Mouse (Mus musculus): ENCODE measurements around the gene Usp20. TPM values are rescaled to one million over a fixed set of nuclear protein-coding genes. Genes with fewer than 3 reads are reported as not detected.

Usp20 gene
- polyA plus RNA-seq, 1 experiment: 9.8 TPM

DNA sequence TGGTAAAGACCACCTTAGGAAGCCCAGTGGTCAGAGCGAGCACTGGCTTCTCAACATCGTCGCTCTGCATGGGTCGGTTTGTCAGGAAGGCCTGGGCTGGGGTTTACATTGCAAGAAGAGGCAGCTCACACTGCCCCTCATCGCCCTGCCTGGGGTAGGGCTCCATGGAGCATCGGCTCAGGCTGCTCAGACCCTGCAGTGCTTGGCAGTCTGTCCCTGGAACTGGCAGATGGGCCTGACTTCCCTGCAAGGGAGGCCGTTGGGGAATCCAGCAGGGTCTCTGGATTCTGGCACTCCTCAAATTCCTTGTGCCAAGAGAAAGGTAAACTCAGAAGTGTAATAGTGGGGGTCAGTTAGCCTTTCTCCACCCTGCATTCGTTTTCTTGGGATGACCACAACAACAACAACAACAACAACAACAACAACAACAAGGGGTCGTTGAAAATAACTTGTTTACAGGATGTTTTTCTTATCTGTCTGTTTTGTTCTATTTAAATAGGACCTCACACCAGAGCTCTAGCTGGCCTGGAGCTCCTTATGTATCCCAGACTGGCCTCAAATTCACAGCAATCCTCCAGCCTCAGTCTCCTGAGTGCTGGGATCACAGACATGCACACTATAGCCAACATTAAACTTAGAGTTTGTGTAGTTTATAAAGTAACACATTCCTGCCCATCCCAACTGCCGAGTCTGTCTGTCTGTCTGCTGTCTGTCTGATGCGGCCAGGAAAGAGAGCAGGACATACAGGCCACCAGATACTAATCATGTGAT is 84.1 kb downstream of the Usp20 start:
- WGBS: 88% methylated on average over 11 of the region's 11 CpGs
- Histone ChIP-seq H3K36me3 (ENCODE audit: control insufficient read depth, insufficient read depth, low read length) (peaks cover 4% of the 10 kb centered on the region; the same call in 1 of the 2 replicates), H3K27ac (ENCODE audit: insufficient read depth, low read length) (no peak overlapping the region), H3K4me1 (ENCODE audit: control insufficient read depth, insufficient read depth, insufficient read length) (peaks cover 22% of the 10 kb centered on the region; the same call in 1 of the 2 replicates), H3K4me3 (ENCODE audit: extremely low read depth, insufficient read depth, insufficient read length) (no peak overlapping the region), H3K27me3 (ENCODE audit: control insufficient read depth, insufficient read depth, low read length) (no peaks in the 10 kb centered on the region)
- TF ChIP-seq POLR2A (IDR thresholded peaks at IDR 0.05; ENCODE audit: low read depth, low read length) (no peak), CTCF (IDR thresholded peaks at IDR 0.05; ENCODE audit: extremely low read depth, insufficient read depth, insufficient read length, insufficient replicate concordance) (no peak)
- no peak for DNase-seq (ENCODE audit: low read depth in 1 of 2, low spot score in 2 of 2)

DNA sequence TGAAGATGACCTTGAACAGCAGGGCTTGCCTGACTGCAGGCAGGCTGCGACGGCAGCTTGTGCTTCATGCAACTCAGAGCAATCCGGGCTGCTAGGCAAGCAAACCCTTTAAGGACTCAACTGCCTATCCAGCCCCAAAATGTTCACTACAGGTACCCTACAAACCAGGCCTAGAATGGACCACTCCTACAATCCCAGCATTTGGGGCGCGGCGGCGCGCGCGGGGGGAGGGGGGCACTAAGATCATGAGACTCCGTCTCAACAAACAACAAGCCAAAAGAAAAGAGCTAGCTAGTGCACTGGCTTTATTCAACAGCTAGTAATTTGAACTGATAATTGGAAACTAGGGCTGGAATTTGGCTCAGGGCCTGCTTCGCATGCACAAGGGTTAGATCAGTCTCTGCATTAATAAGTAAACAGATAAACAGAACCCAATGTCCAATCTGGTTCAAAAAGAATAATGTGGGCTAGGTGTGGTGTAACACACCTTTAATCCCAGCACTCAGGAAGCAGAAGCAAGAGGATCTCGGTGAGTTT is 85.0 kb downstream of the Usp20 start:
- no peak for TF ChIP-seq CTCF (IDR thresholded peaks at IDR 0.05; ENCODE audit: extremely low read depth, insufficient read depth, insufficient read length, insufficient replicate concordance)
- TF ChIP-seq POLR2A (IDR thresholded peaks at IDR 0.05; ENCODE audit: low read depth, low read length): no peak
- H3K27me3 ChIP-seq (ENCODE audit: control insufficient read depth, insufficient read depth, low read length): no peaks in the 10 kb centered on the region
- no peak for DNase-seq (ENCODE audit: low read depth in 1 of 2, low spot score in 2 of 2)
- H3K36me3 ChIP-seq (ENCODE audit: control insufficient read depth, insufficient read depth, low read length): peaks cover 5% of the 10 kb centered on the region; the same call in 1 of the 2 replicates
- WGBS: 94% methylated on average over 13 of the region's 13 CpGs
- H3K4me3 ChIP-seq (ENCODE audit: extremely low read depth, insufficient read depth, insufficient read length): no peak overlapping the region
- peaks cover 16% of the 10 kb centered on the region; the same call in 1 of the 2 replicates for H3K4me1 ChIP-seq (ENCODE audit: control insufficient read depth, insufficient read depth, insufficient read length)
- peak overlapping the region; percentile 13; the same call in 1 of the 2 replicates for H3K27ac ChIP-seq (ENCODE audit: insufficient read depth, low read length)

DNA sequence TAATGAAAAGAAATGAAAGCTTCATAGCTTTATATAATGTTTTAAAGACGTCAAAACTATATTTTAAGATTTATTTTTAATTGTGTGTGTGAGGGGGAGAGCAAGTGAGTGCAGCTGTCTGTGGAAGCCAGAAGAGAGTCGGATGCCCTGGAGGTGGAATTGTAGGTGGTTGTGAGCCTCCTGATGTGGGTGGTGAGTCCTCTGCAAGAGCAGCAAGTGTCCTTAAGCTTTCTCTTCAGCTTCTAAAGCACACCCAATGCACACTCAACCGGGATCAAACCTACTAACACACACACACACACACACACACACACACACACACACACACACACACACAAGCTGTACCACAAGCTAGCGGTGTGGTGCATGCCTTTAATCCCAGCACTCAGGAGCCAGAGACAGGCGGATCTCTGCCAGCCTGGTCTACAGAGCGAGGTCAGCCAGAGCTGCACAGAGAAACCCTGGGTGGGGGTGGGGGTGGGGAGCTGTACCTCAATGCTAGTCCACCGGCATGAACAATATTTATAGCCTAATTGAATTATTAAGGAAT is 85.7 kb downstream of the Usp20 start:
- no peak overlapping the region for H3K4me3 ChIP-seq (ENCODE audit: extremely low read depth, insufficient read depth, insufficient read length)
- no peak for TF ChIP-seq CTCF (IDR thresholded peaks at IDR 0.05; ENCODE audit: extremely low read depth, insufficient read depth, insufficient read length, insufficient replicate concordance)
- no peak for TF ChIP-seq POLR2A (IDR thresholded peaks at IDR 0.05; ENCODE audit: low read depth, low read length)
- H3K27me3 ChIP-seq (ENCODE audit: control insufficient read depth, insufficient read depth, low read length): no peaks in the 10 kb centered on the region
- H3K4me1 ChIP-seq (ENCODE audit: control insufficient read depth, insufficient read depth, insufficient read length): peaks cover 14% of the 10 kb centered on the region; the same call in 1 of the 2 replicates
- no peak for DNase-seq (ENCODE audit: low read depth in 1 of 2, low spot score in 2 of 2)
- WGBS: 82% methylated on average over 7 of the region's 7 CpGs
- peaks cover 5% of the 10 kb centered on the region; the same call in 1 of the 2 replicates for H3K36me3 ChIP-seq (ENCODE audit: control insufficient read depth, insufficient read depth, low read length)
- no peak overlapping the region for H3K27ac ChIP-seq (ENCODE audit: insufficient read depth, low read length)

DNA sequence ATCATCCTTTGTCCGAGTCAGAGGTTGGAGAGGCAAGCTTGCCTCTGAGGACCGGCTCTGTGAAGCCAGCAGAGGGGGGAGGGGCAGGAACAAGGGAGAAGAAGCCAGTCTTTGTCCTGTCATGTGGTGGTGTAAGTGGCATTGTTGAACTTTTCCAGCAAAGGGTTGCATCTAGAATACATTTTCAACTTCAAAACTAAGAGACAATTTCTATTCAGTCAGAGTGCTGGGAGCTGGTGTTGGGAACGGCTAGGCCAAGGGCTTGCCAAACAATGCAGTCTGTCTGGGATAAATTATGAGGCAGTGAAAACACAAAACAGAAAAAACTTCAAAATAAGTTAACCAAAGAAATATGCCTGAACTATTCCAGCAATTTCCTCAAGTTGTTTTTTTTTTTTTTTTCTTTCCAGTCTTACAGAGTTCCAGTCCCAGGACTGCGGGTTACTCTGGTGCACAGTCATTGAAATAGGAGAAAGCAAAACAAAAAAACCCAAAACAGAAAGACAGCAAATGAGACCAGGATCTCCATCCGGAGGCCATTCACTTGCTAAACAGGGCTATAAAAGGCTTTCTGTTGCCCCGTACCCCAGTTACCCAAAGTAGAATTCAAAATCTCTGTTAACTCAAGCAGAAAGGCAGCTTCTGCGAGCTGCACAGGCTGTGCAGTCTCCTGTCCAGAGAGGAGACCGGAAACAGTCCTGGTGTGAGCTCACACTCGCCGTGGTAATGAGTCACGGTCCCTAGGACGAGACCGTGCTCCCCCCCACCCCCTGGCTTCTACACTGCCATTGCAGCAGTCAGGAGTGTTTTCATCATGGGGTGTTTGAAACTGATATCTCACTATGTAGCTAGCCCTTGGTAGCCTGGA is 86.4 kb downstream of the Usp20 start:
- Histone ChIP-seq H3K4me3 (ENCODE audit: extremely low read depth, insufficient read depth, insufficient read length) (no peak overlapping the region), H3K27ac (ENCODE audit: insufficient read depth, low read length) (peak overlapping the region; percentile 36), H3K27me3 (ENCODE audit: control insufficient read depth, insufficient read depth, low read length) (no peaks in the 10 kb centered on the region), H3K36me3 (ENCODE audit: control insufficient read depth, insufficient read depth, low read length) (peaks cover 8% of the 10 kb centered on the region; the same call in 1 of the 2 replicates), H3K4me1 (ENCODE audit: control insufficient read depth, insufficient read depth, insufficient read length) (peaks cover 14% of the 10 kb centered on the region; the same call in 1 of the 2 replicates)
- WGBS: 72% methylated on average over 13 of the region's 13 CpGs
- no peak for TF ChIP-seq POLR2A (IDR thresholded peaks at IDR 0.05; ENCODE audit: low read depth, low read length)
- no peak for TF ChIP-seq CTCF (IDR thresholded peaks at IDR 0.05; ENCODE audit: extremely low read depth, insufficient read depth, insufficient read length, insufficient replicate concordance)
- no peak for DNase-seq (ENCODE audit: low read depth in 1 of 2, low spot score in 2 of 2)

DNA sequence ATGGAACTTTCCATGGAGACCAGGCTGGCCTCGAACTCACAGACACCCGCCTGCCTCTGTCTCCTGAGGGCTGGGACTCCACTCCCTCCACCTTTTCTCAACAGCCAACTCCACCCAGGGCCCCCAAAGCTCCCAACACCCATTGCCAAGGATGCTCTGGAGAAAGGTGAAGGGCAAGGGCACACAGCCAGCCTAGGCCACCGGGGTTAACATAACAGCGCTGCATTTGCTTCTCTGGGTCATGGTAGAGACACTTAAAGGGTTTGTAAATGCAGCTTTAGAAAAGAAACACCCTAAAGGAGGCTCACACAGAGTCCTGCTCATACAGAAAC is 87.0 kb downstream of the Usp20 start:
- 89% methylated on average over 4 of the region's 4 CpGs for WGBS
- H3K36me3 ChIP-seq (ENCODE audit: control insufficient read depth, insufficient read depth, low read length): peaks cover 8% of the 10 kb centered on the region; the same call in 1 of the 2 replicates

DNA sequence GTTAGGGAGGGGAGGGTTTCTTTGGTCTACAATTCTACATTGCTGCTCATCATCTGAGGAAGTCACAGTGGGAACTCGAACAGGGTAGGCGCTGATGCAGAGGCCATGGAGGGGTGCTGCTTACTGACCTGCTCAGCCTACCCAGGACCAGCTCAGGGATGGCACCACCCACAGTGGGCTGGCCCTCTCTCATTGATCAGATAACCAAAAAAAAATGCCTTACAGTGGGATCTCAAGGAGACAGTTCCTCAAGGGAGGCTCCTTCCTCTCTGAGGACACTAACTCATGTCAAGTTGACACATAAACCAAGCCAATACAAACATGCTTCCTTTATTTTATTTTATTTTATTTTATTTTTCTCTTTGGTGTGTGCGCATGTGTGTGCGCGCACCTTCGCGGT is 87.4 kb downstream of the Usp20 start:
- H3K36me3 ChIP-seq (ENCODE audit: control insufficient read depth, insufficient read depth, low read length): peaks cover 8% of the 10 kb centered on the region; the same call in 1 of the 2 replicates
- TF ChIP-seq POLR2A (IDR thresholded peaks at IDR 0.05; ENCODE audit: low read depth, low read length): no peak
- no peak for TF ChIP-seq CTCF (IDR thresholded peaks at IDR 0.05; ENCODE audit: extremely low read depth, insufficient read depth, insufficient read length, insufficient replicate concordance)
- no peaks in the 10 kb centered on the region for H3K27me3 ChIP-seq (ENCODE audit: control insufficient read depth, insufficient read depth, low read length)
- 94% methylated on average over 7 of the region's 7 CpGs for WGBS
- H3K4me1 ChIP-seq (ENCODE audit: control insufficient read depth, insufficient read depth, insufficient read length): peaks cover 20% of the 10 kb centered on the region; the same call in 1 of the 2 replicates
- no peak for DNase-seq (ENCODE audit: low read depth in 1 of 2, low spot score in 2 of 2)
- peak overlapping the region; percentile 36; the same call in 1 of the 2 replicates for H3K27ac ChIP-seq (ENCODE audit: insufficient read depth, low read length)
- H3K4me3 ChIP-seq (ENCODE audit: extremely low read depth, insufficient read depth, insufficient read length): no peak overlapping the region

More for the DNA sequence above, 87.0 kb downstream of the Usp20 start:
- Histone ChIP-seq H3K27me3 (ENCODE audit: control insufficient read depth, insufficient read depth, low read length) (no peaks in the 10 kb centered on the region), H3K4me3 (ENCODE audit: extremely low read depth, insufficient read depth, insufficient read length) (no peak overlapping the region), H3K4me1 (ENCODE audit: control insufficient read depth, insufficient read depth, insufficient read length) (peaks cover 20% of the 10 kb centered on the region; the same call in 1 of the 2 replicates), H3K27ac (ENCODE audit: insufficient read depth, low read length) (peak overlapping the region; percentile 36)
- DNase-seq (ENCODE audit: low read depth in 1 of 2, low spot score in 2 of 2): no peak
- TF ChIP-seq POLR2A (IDR thresholded peaks at IDR 0.05; ENCODE audit: low read depth, low read length) (no peak), CTCF (IDR thresholded peaks at IDR 0.05; ENCODE audit: extremely low read depth, insufficient read depth, insufficient read length, insufficient replicate concordance) (no peak)

Other genes with a start within 250 kb of the Usp20 start
- 0.46 and 0.67 TPM in 2 replicates for gene 1700001O22Rik, start 178.6 kb upstream of the Usp20 start, polyA plus RNA-seq (2012; rRNA removed)
- 16.6 and 21.7 TPM in 2 replicates for gene Ntmt1, start 174.5 kb upstream of the Usp20 start, polyA plus RNA-seq (2012; rRNA removed)
- 51.5 and 61.7 TPM in 2 replicates for gene Asb6, start 151.9 kb upstream of the Usp20 start, polyA plus RNA-seq (2012; rRNA removed)
- gene Prrx2, start 147.3 kb upstream of the Usp20 start, polyA plus RNA-seq (2012; rRNA removed): 14.7 and 16.8 TPM in 2 replicates
- 14.3 and 16.0 TPM in 2 replicates for gene Ptges, start 52.4 kb upstream of the Usp20 start, polyA plus RNA-seq (2012; rRNA removed)
- gene Tor1b, start 29.3 kb upstream of the Usp20 start, polyA plus RNA-seq (2012; rRNA removed): 18.9 and 23.6 TPM in 2 replicates
- 31.3 and 40.2 TPM in 2 replicates for gene Tor1a, start 14.3 kb upstream of the Usp20 start, polyA plus RNA-seq (2012; rRNA removed)
- 14.5 and 16.7 TPM in 2 replicates for gene BC005624, start 78 bp upstream of the Usp20 start, polyA plus RNA-seq (2012; rRNA removed)
- 78.7 and 92.4 TPM in 2 replicates for gene Fnbp1, start 159.7 kb downstream of the Usp20 start, polyA plus RNA-seq (2012; rRNA removed)
- gene Gpr107, start 170.0 kb downstream of the Usp20 start, polyA plus RNA-seq (2012; rRNA removed): 15.0 and 15.1 TPM in 2 replicates

Data from spleen, adult 2 months (tissue).